Mouse (Mus musculus) G1E (cell line): ENCODE results near the gene Spen. TPM values are rescaled to one million over a fixed set of nuclear protein-coding genes. Genes with fewer than 3 reads are reported as not detected.

ENCODE experiments used
- ATAC-seq: 2 replicates; pipeline ENCODE4 v1.8.0; 2016; ENCODE audit warnings: mild to moderate bottlenecking; ENCODE audit not compliant: insufficient number of reproducible peaks, poor library complexity, low FRiP score, severe bottlenecking; ENCODE audit errors: extremely low read depth
- DNase-seq: peaks from one replicate; pipeline ENCODE4 v3.0.0; 2012; ENCODE audit warnings: low spot score
- H3K27me3 ChIP-seq: 2 replicates; pipeline ENCODE4 v1.6.1; 2012; ENCODE audit warnings: mild to moderate bottlenecking, low read length, inconsistent platforms; ENCODE audit not compliant: insufficient read depth
- H3K36me3 ChIP-seq: replicated peaks from 2 replicates; pipeline ENCODE3; 2012; ENCODE audit warnings: mild to moderate bottlenecking, inconsistent platforms
- H3K4me1 ChIP-seq: 2 replicates; pipeline ENCODE4 v1.6.1; 2012; ENCODE audit warnings: low read depth, low read length, inconsistent platforms, mixed read lengths; ENCODE audit not compliant: insufficient read depth
- H3K4me3 ChIP-seq: 2 replicates; pipeline ENCODE4 v1.5.1; 2012; ENCODE audit warnings: low read depth, mild to moderate bottlenecking, inconsistent platforms, low read length, moderate library complexity, mixed read lengths
- H3K9me3 ChIP-seq: replicated peaks from 2 replicates; pipeline ENCODE4 v1.6.1; 2012; ENCODE audit warnings: inconsistent platforms
- CTCF ChIP-seq: IDR thresholded peaks from 2 replicates; pipeline ENCODE4 v1.5.1; 2012; ENCODE audit warnings: low read depth, low read length, inconsistent platforms, mixed read lengths
- GATA1 ChIP-seq: IDR thresholded peaks from 2 replicates; pipeline ENCODE4 v1.6.1; 2012; ENCODE audit warnings: borderline replicate concordance, low read length, inconsistent platforms, mixed read lengths
- GATA2 ChIP-seq: IDR thresholded peaks from 2 replicates; pipeline ENCODE4 v1.6.1; 2012; ENCODE audit warnings: low read depth, low read length, inconsistent platforms, borderline replicate concordance
- POLR2AphosphoS5 ChIP-seq: IDR thresholded peaks from 2 replicates; pipeline ENCODE4 v1.6.1; 2012; ENCODE audit warnings: low read depth, low read length, inconsistent platforms; ENCODE audit not compliant: insufficient replicate concordance
- TAL1 ChIP-seq: conservative IDR thresholded peaks from 2 replicates; pipeline ENCODE4 v1.6.1; 2012; ENCODE audit warnings: low read depth, low read length, inconsistent platforms, mixed read lengths
- polyA plus RNA-seq: library from polyadenylated mRNA; stranded (reverse); fragments of >175 nt; gene quantifications from 2 replicates; pipeline ENCODE4 v1.2.3, GENCODE M21; 2012
- total RNA-seq, 2 experiments: library from RNA; stranded (forward) in 1 of 2; stranded (reverse) in 1 of 2; fragments of 200-1000 nt in 1 of 2; fragments of >200 nt in 1 of 2; fragmentation: Nextera tagmentation in 1 of 2; gene quantifications; 2 replicates each; pipeline ENCODE4 v1.2.3; 2014 to 2017

The Spen gene
- total and polyA plus RNA-seq, 3 experiments: 21.4 to 149 (median 100) TPM

DNA sequence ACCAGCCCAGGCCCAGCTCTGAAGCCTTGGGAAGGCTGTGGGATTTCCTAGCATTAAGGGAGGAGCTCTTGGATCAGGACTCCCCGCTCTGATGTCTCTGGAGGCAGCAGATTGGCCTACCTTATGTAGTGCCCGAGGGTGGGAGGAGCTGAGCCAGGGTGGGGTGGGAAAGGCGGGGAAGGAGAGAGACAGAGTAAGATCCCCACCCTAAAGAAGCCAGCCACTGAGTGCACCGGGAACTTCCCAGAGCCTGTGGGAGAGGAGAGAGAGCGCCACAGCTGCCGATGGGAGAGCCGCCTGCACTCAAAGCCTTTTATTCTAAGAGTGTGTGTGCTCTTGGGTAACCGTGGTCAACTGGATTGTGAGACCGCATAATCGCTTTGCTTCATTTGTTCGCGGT is 77.3 kb downstream of the Spen start:
- TF ChIP-seq GATA1: no peak
- TF ChIP-seq POLR2AphosphoS5: no peak
- no peak for TF ChIP-seq GATA2
- TF ChIP-seq TAL1: no peak
- TF ChIP-seq CTCF: no peak

DNA sequence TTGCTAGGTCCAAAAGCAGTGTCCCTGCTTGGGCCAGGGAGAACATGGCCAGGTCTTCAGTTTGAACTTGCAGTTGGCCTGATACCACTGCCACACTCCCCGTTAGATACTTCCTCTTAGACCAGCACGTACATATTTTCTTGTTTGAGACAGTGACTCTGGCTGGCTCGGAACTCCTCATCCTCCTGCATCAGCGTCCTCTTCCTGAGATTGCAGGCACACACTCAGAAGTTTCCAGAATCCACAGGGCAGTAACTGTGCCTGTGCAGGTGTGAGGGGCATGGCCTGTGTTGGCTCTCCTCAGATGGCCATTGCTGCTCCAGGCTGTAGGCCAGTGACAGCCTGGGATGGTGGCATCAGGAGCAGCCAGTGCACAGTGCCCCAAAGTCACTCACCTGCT is 77.9 kb downstream of the Spen start:
- Histone ChIP-seq H3K4me1 (peaks cover 11% of the 10 kb centered on the region), H3K9me3 (peaks cover 10% of the 10 kb centered on the region), H3K4me3 (no peak overlapping the region), H3K36me3 (peaks cover 93% of the 10 kb centered on the region), H3K27me3 (no peaks in the 10 kb centered on the region)
- no peak for DNase-seq
- no peak for ATAC-seq
- TF ChIP-seq GATA2 (no peak), CTCF (no peak), GATA1 (no peak), TAL1 (no peak), POLR2AphosphoS5 (no peak)

More for the DNA sequence above, 77.3 kb downstream of the Spen start:
- peaks cover 11% of the 10 kb centered on the region for H3K4me1 ChIP-seq
- no peak for DNase-seq
- H3K27me3 ChIP-seq: no peaks in the 10 kb centered on the region
- peaks cover 93% of the 10 kb centered on the region for H3K36me3 ChIP-seq
- no peak overlapping the region for H3K4me3 ChIP-seq
- no peak for ATAC-seq
- H3K9me3 ChIP-seq: peaks cover 12% of the 10 kb centered on the region

DNA sequence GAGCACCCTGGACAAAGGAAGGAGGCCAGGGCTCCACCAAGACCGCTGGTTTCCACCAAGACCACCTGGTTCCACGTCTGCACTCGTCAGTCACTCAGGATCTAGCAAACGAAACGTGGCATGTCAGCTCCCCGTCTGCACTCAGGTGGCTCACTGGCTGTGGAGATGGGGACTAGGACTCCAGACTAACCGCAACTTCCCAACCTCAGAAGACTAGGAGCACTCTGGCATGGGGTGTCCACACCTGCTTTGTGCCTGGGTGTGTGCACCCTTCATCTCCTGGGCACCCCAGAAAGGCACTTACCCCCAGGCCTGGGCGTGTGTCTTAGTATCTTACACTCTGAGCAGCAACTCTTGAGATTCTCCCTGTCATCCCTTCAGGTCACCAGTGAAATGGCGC is 78.6 kb downstream of the Spen start:
- ATAC-seq: no peak
- no peak overlapping the region for H3K4me3 ChIP-seq
- no peak for TF ChIP-seq GATA1
- TF ChIP-seq POLR2AphosphoS5: no peak
- no peak for TF ChIP-seq GATA2
- no peak for TF ChIP-seq CTCF
- no peak for TF ChIP-seq TAL1
- peaks cover 93% of the 10 kb centered on the region for H3K36me3 ChIP-seq
- DNase-seq: no peak
- peaks cover 12% of the 10 kb centered on the region for H3K4me1 ChIP-seq
- peaks cover 6% of the 10 kb centered on the region for H3K9me3 ChIP-seq
- H3K27me3 ChIP-seq: no peaks in the 10 kb centered on the region

DNA sequence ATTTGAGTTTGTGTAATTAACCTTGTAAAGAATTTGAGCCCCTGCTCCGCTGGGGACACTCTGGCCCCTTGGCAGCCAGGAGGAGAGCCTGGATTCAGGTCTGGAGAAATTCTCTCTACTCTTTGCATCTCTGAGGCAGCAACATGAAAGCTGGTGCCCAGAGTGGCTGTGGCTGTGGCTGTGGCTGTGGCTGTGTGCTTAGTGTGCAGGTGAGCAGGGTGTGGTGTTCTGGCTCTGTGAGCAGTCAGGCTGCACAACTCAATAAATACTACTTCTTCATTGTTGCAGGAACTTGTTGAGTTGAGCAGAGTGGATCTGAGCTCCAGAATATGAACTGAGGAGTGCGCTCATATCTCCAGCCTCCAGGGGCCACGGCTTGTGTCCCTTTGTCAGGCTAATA is 79.5 kb downstream of the Spen start:
- Histone ChIP-seq H3K27me3 (no peaks in the 10 kb centered on the region), H3K4me1 (peaks cover 15% of the 10 kb centered on the region), H3K36me3 (peaks cover 92% of the 10 kb centered on the region), H3K4me3 (no peak overlapping the region), H3K9me3 (no peaks in the 10 kb centered on the region)
- TF ChIP-seq CTCF (no peak), POLR2AphosphoS5 (no peak)
- no peak for ATAC-seq
- no peak for DNase-seq

DNA sequence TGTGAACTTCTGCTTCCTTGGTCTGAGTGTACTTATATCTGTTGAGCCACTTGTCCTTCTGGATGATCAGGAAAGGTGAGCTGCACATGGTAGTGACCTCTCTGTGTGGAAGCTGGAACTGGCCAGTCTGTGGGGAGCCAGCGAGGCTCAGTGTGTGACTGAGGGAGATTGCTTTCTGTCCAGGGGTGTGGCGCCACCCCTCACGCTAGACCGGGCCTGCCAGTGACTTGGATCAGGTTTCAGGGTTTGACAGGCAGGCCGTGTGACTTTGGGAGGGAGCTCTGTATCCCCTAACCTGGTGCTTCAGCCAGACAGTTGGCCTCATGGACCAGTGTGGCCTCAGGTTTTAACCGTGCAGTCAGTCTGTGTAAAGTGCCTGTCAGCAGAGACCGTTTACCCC is 80.2 kb downstream of the Spen start:
- TF ChIP-seq GATA2 (no peak), CTCF (no peak), POLR2AphosphoS5 (no peak), TAL1 (no peak), GATA1 (no peak)
- Histone ChIP-seq H3K27me3 (no peaks in the 10 kb centered on the region), H3K4me3 (no peak overlapping the region), H3K9me3 (no peaks in the 10 kb centered on the region), H3K4me1 (peaks cover 15% of the 10 kb centered on the region), H3K36me3 (peaks cover 92% of the 10 kb centered on the region)
- ATAC-seq (no peak; the same call in 1 of the 2 replicates), DNase-seq (no peak)

DNA sequence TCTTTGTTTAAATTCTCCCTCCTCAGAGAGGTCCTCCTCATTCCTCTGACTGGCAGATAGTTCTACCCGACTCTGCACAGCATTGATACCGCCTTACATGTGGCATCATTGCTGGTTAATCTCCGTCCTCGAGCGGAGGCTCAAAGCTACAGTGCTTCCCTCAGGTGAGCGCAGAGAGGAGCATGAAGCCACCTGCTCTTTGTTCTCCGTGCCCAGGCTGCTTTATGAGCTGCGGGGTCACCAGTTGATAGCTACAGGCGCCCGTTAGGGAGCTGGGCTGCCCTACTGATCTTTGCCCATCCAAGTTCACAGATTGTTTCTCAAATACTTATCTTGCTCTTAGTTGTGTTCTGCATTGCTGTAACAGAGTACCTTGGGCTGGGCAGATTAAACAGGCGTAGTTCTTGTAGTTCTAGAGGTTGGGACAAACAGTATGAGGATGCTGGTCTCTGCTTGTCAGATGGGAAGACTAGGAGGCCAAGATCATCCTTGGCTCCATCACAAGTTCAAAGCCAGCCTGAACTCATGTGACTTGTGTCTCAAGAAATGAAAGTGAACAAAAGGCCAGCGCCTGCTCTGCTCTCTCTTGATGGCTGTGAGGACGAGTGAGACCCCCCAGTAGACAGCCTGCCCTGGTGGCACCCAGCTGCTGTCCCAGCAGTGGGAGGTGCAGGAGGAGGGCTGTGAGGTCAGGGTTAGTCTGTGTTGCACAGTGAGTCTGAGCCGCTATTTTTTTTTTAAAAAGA is 82.0 kb downstream of the Spen start:
- DNase-seq (no peak), ATAC-seq (no peak)
- Histone ChIP-seq H3K4me1 (peaks cover 21% of the 10 kb centered on the region), H3K27me3 (no peaks in the 10 kb centered on the region), H3K4me3 (no peak overlapping the region), H3K36me3 (peaks cover 91% of the 10 kb centered on the region), H3K9me3 (no peaks in the 10 kb centered on the region)
- TF ChIP-seq POLR2AphosphoS5 (no peak), GATA1 (no peak), CTCF (no peak)

DNA sequence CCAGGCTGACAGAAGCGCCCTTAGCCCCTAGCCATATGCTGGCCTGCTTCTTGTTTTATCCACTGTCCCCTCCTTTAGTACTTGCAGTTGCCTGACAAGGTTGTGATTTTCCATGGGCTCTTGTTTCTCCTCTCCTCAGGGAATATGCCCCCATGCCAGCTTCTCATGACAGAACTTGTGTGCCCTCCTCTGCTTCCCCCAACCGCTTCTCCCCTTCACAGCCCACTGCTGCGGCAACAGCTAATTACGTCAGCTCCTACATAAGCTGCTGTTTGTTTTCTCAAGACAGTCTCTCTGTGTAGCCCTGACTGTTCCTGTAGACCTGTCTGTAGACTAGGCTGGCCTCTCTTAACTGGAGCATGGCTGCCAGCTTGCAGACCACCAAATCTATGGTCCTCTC is 82.9 kb downstream of the Spen start:
- Histone ChIP-seq H3K4me3 (no peak overlapping the region), H3K9me3 (no peaks in the 10 kb centered on the region), H3K4me1 (peaks cover 29% of the 10 kb centered on the region), H3K36me3 (peaks cover 85% of the 10 kb centered on the region), H3K27me3 (no peaks in the 10 kb centered on the region)
- ATAC-seq (no peak), DNase-seq (no peak)
- TF ChIP-seq GATA1 (no peak), TAL1 (no peak), POLR2AphosphoS5 (no peak), CTCF (no peak), GATA2 (no peak)
